Mouse (Mus musculus): ENCODE data around the gene Maml3.

GRCm38 (mm10) chr3:51791542-51791941 is 313.3 kb downstream of the Maml3 start:
- TF ChIP-seq CTCF (conservative IDR thresholded peaks at IDR 0.05 in 1 of 2, IDR thresholded peaks at IDR 0.05 in 1 of 2; ENCODE audit: low read depth in 2 of 2, low read length in 2 of 2) (no peak), POLR2A (IDR thresholded peaks at IDR 0.05; ENCODE audit: low read depth, low read length) (no peak), E2F4 (IDR thresholded peaks at IDR 0.05; ENCODE audit: insufficient replicate concordance, low read depth, low read length) (no peak), ZNF384 (IDR thresholded peaks at IDR 0.05; ENCODE audit: low read depth, low read length) (no peak)

Measured in CH12.LX (cell line).